ENCODE assay signal across 11 mouse cellular contexts in the genomic region with DNA sequence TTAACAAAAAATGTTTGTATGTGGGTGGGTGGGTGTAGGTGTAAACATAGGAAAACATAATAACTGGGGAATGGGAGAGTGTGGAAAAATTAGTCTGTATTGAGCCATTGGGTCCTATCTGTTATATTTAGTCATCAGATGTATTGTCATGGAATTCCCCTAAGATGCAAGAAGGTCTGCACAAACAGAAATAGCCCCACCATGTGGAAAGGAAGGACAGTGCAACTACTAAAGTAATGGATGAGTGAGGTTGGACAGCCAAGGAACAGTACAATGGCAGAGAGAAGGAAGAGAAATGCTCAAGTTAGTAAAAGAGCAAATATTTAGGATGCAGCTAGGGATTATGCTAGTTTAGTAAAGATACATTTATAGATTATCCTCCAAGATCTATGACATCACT. TPM values are rescaled to one million over a fixed set of nuclear protein-coding genes. Genes with fewer than 3 reads are reported as not detected.
A peak's percentile ranks its signal among the peaks of the same experiment; 100 is the strongest.
DNase-seq lines count a peak whose midpoint lies in the region; ATAC-seq and TF ChIP-seq lines count a peak whose summit lies in the region.
"Had no signal": no experiment of that assay in that cellular context is flagged by ENCODE, and none has a peak within 500 bp of the region (broad histone marks: within the 10 kb centered on the region; RNA-seq: fewer than 3 reads in every experiment).

No protein-coding gene starts in this region.

- H3K4me2 ChIP-seq in forebrain, postnatal 0 days (ENCODE audit: low read depth): no peak overlapping the region
- no peak overlapping the region for H3K4me2 ChIP-seq in midbrain, embryonic 11.5 days
- no peak overlapping the region for H3K4me2 ChIP-seq in midbrain, embryonic 15.5 days
- H3K4me2 ChIP-seq: limb, embryonic 15.5 days; neural tube, embryonic 15.5 days had no signal

- TF ChIP-seq CTCF in forebrain, postnatal 0 days (IDR thresholded peaks at IDR 0.05; ENCODE audit: low read depth): peak; percentile 56

- H3K9me3 ChIP-seq in forebrain, postnatal 0 days (ENCODE audit: low read length): no peaks in the 10 kb centered on the region
- no peaks in the 10 kb centered on the region for H3K9me3 ChIP-seq in forebrain, embryonic 10.5 days
- no peaks in the 10 kb centered on the region for H3K9me3 ChIP-seq in midbrain, embryonic 11.5 days (ENCODE audit: control insufficient read depth, low read length)
- H3K9me3 ChIP-seq in midbrain, embryonic 15.5 days: no peaks in the 10 kb centered on the region
- H3K9me3 ChIP-seq: limb, embryonic 15.5 days; neural tube, embryonic 15.5 days had no signal

- H3K4me3 ChIP-seq in forebrain, postnatal 0 days (ENCODE audit: low read depth, low read length): no peak overlapping the region
- H3K4me3 ChIP-seq in forebrain, embryonic 10.5 days: no peak overlapping the region
- no peak overlapping the region for H3K4me3 ChIP-seq in midbrain, embryonic 11.5 days (ENCODE audit: low read depth, low read length)
- H3K4me3 ChIP-seq in midbrain, embryonic 15.5 days: no peak overlapping the region
- H3K4me3 ChIP-seq: limb, embryonic 15.5 days; neural tube, embryonic 15.5 days had no signal

- H3K36me3 ChIP-seq in forebrain, postnatal 0 days (ENCODE audit: insufficient read depth): 0 out of 2 replicates have a peak, but pooled peaks cover 9% of the 10 kb centered on the region
- peaks cover 100% of the 10 kb centered on the region for H3K36me3 ChIP-seq in forebrain, embryonic 10.5 days (replicated peaks)
- H3K36me3 ChIP-seq in midbrain, embryonic 11.5 days (ENCODE audit: control insufficient read depth, insufficient read depth, low read length): peaks cover 24% of the 10 kb centered on the region
- H3K36me3 ChIP-seq in midbrain, embryonic 15.5 days (replicated peaks): no peaks in the 10 kb centered on the region
- H3K36me3 ChIP-seq: neural tube, embryonic 15.5 days had no signal

- no peak for ATAC-seq in forebrain, postnatal 0 days
- 0 out of 2 replicates have a peak, but pooled peaks have one; percentile 35 for ATAC-seq in midbrain, embryonic 11.5 days (ENCODE audit: low FRiP score)
- no peak for ATAC-seq in midbrain, embryonic 15.5 days (replicated peaks)
- ATAC-seq in common myeloid progenitor, adult 5-6 weeks (replicated peaks; ENCODE audit: low read depth, poor library complexity, severe bottlenecking): peak; percentile 88; the same call in 1 of the 2 replicates

- DNase-seq in forebrain, postnatal 0 days: peak; percentile 16
- no peak for DNase-seq in forebrain, embryonic 10.5 days (ENCODE audit: extremely low spot score, low spot score)
- DNase-seq in midbrain, embryonic 11.5 days (ENCODE audit: low spot score, missing footprints): no peak
- DNase-seq in retina, postnatal 7 days (ENCODE audit: low read depth, low spot score): peak; percentile 8
- no peak for DNase-seq in testis, postnatal 10 days (ENCODE audit: low spot score)
- DNase-seq in heart, postnatal 25 days (ENCODE audit: low spot score): no peak
- DNase-seq: heart, postnatal 4 days had no signal

- H3K27ac ChIP-seq in forebrain, postnatal 0 days (ENCODE audit: low read depth, low read length): no peak overlapping the region
- H3K27ac ChIP-seq in forebrain, embryonic 10.5 days: no peak overlapping the region
- H3K27ac ChIP-seq in midbrain, embryonic 11.5 days (ENCODE audit: low read depth, low read length): no peak overlapping the region
- H3K27ac ChIP-seq in midbrain, embryonic 15.5 days: no peak overlapping the region
- H3K27ac ChIP-seq: limb, embryonic 15.5 days; neural tube, embryonic 15.5 days had no signal

- H3K4me1 ChIP-seq in forebrain, postnatal 0 days (ENCODE audit: insufficient read depth): no peaks in the 10 kb centered on the region
- H3K4me1 ChIP-seq in forebrain, embryonic 10.5 days: no peaks in the 10 kb centered on the region
- H3K4me1 ChIP-seq in midbrain, embryonic 11.5 days (ENCODE audit: control insufficient read depth, insufficient read depth, low read length): no peaks in the 10 kb centered on the region
- H3K4me1 ChIP-seq in midbrain, embryonic 15.5 days: no peaks in the 10 kb centered on the region
- H3K4me1 ChIP-seq: limb, embryonic 15.5 days; neural tube, embryonic 15.5 days had no signal

- no peaks in the 10 kb centered on the region for H3K27me3 ChIP-seq in forebrain, postnatal 0 days (ENCODE audit: insufficient read depth, low read length)
- no peaks in the 10 kb centered on the region for H3K27me3 ChIP-seq in forebrain, embryonic 10.5 days (ENCODE audit: poor library complexity, severe bottlenecking)
- H3K27me3 ChIP-seq in midbrain, embryonic 11.5 days (ENCODE audit: control insufficient read depth, insufficient read depth, low read length): no peaks in the 10 kb centered on the region
- no peaks in the 10 kb centered on the region for H3K27me3 ChIP-seq in midbrain, embryonic 15.5 days (replicated peaks)
- H3K27me3 ChIP-seq: limb, embryonic 15.5 days; neural tube, embryonic 15.5 days had no signal

- H3K9ac ChIP-seq in forebrain, postnatal 0 days: no peak overlapping the region
- H3K9ac ChIP-seq in midbrain, embryonic 11.5 days (ENCODE audit: low read length): no peak overlapping the region
- no peak overlapping the region for H3K9ac ChIP-seq in midbrain, embryonic 15.5 days
- H3K9ac ChIP-seq: limb, embryonic 15.5 days; neural tube, embryonic 15.5 days had no signal

- intact Hi-C loops in heart, postnatal 25 days (cut with DNase I): no loop called here

RNA-seq across cellular contexts. Expression of a gene that starts 33.4 kb away (rescaled TPM):
- 2.2 and 6.9 TPM in 2 replicates for total RNA-seq in forebrain, postnatal 0 days (2014; rRNA removed)
- 1.8 and 2.7 TPM in 2 replicates for polyA plus RNA-seq in forebrain, postnatal 0 days (2015; fragmentation: Nextera tagmentation; extraction: Ambion mirVana)
- 41.9 and 42.1 TPM in 2 replicates for polyA plus RNA-seq in forebrain, embryonic 10.5 days (2016; fragmentation: Nextera tagmentation; extraction: Ambion mirVana)
- 45.9 and 48.9 TPM in 2 replicates for polyA plus RNA-seq in midbrain, embryonic 11.5 days (2014; fragmentation: Nextera tagmentation; extraction: Ambion mirVana)
- polyA plus RNA-seq in midbrain, embryonic 15.5 days (2015; fragmentation: Nextera tagmentation; extraction: Ambion mirVana): 3.4 and 4.5 TPM in 2 replicates
- 103 TPM in 2 replicates for total RNA-seq in common myeloid progenitor, adult 5-6 weeks (2017)
- total RNA-seq in heart, postnatal 25 days (2021): 1 to 10 TPM; 1.1 TPM

RNA-seq across cellular contexts. Expression of a gene that starts 35.3 kb away (rescaled TPM):
- total RNA-seq in forebrain, postnatal 0 days (2014; rRNA removed): 3.1 and 3.2 TPM in 2 replicates
- polyA plus RNA-seq in forebrain, postnatal 0 days (2015; fragmentation: Nextera tagmentation; extraction: Ambion mirVana): 4.9 and 5.1 TPM in 2 replicates
- polyA plus RNA-seq in forebrain, embryonic 10.5 days (2016; fragmentation: Nextera tagmentation; extraction: Ambion mirVana): 6.0 and 9.0 TPM in 2 replicates
- 5.7 and 6.4 TPM in 2 replicates for polyA plus RNA-seq in midbrain, embryonic 11.5 days (2014; fragmentation: Nextera tagmentation; extraction: Ambion mirVana)
- polyA plus RNA-seq in midbrain, embryonic 15.5 days (2015; fragmentation: Nextera tagmentation; extraction: Ambion mirVana): 4.4 and 4.8 TPM in 2 replicates
- total RNA-seq in common myeloid progenitor, adult 5-6 weeks (2017): 1.4 TPM in 1 of 2 replicates, not detected in the other
- 1 to 10 TPM; 3.7 to 3.8 TPM for total RNA-seq in heart, postnatal 25 days (2021)

Comparison
In these comparisons a context has a peak if more than half of its experiments do, and no peak if none do; other contexts are left out.
1. ATAC-seq: peak in midbrain, embryonic 11.5 days (single experiment) and common myeloid progenitor, adult 5-6 weeks (single experiment); none in forebrain, postnatal 0 days (single experiment) and midbrain, embryonic 15.5 days (single experiment).
2. DNase-seq: peak in forebrain, postnatal 0 days (single experiment) and retina, postnatal 7 days (single experiment); none in forebrain, embryonic 10.5 days (single experiment), midbrain, embryonic 11.5 days (single experiment), testis, postnatal 10 days (single experiment) and heart, postnatal 25 days (single experiment).